Mouse (Mus musculus) MEL (cell line): ENCODE data around the gene Ddx27. TPM values are rescaled to one million over a fixed set of nuclear protein-coding genes. Genes with fewer than 3 reads are reported as not detected.

Experiments
- DNase-seq: peaks from one replicate; pipeline ENCODE4 v3.0.0; 2011; ENCODE audit warnings: low read depth, low spot score
- H3K27ac ChIP-seq: 2 replicates; pipeline ENCODE4 v1.5.1; 2012; ENCODE audit warnings: low read depth, mild to moderate bottlenecking, control low read depth, low read length, moderate library complexity; ENCODE audit not compliant: control insufficient read depth
- H3K27me3 ChIP-seq, 2 experiments: fragments of 150-350 bp in 1 of 2; sonication (generic) in 1 of 2; 2 replicates each; pipeline ENCODE4 v1.6.1; 2012; ENCODE audit warnings: low read length in 2 of 2, mild to moderate bottlenecking in 2 of 2, improper control_type of control experiment in 1 of 2, moderate library complexity in 1 of 2; ENCODE audit not compliant: insufficient read depth in 2 of 2, control insufficient read depth in 1 of 2
- H3K36me3 ChIP-seq, 2 experiments: 2 replicates each; pipeline ENCODE4 v1.6.1; 2012 to 2014; ENCODE audit warnings: low read length in 2 of 2, improper control_type of control experiment in 1 of 2, inconsistent platforms in 1 of 2, mild to moderate bottlenecking in 1 of 2; ENCODE audit not compliant: insufficient read depth in 2 of 2, control insufficient read depth in 1 of 2
- H3K4me1 ChIP-seq, 2 experiments: fragments of 150-350 bp in 1 of 2; sonication (generic) in 1 of 2; 2 replicates each; pipeline ENCODE4 v1.6.1; 2012; ENCODE audit warnings: low read length in 2 of 2, improper control_type of control experiment in 1 of 2, mild to moderate bottlenecking in 1 of 2; ENCODE audit not compliant: insufficient read depth in 2 of 2, control insufficient read depth in 1 of 2
- H3K4me3 ChIP-seq, 2 experiments: fragments of 150-350 bp in 1 of 2; sonication (generic) in 1 of 2; 2 replicates each; pipeline ENCODE4 v1.5.1; 2012; ENCODE audit warnings: low read depth in 2 of 2, low read length in 2 of 2, mild to moderate bottlenecking in 2 of 2, moderate library complexity in 2 of 2, control low read depth in 1 of 2, improper control_type of control experiment in 1 of 2; ENCODE audit not compliant: control insufficient read depth in 1 of 2, insufficient read depth in 1 of 2
- H3K79me2 ChIP-seq: 2 replicates; pipeline ENCODE4 v1.6.1; 2012; ENCODE audit warnings: mild to moderate bottlenecking, low read length, moderate library complexity; ENCODE audit not compliant: control insufficient read depth, poor library complexity, insufficient read depth
- H3K9ac ChIP-seq: 2 replicates; pipeline ENCODE4 v1.6.1; 2012; ENCODE audit warnings: low read depth, mild to moderate bottlenecking, control low read depth, low read length, moderate library complexity; ENCODE audit not compliant: control insufficient read depth, poor library complexity, severe bottlenecking
- H3K9me3 ChIP-seq: fragments of 150-350 bp; sonication (generic); replicated peaks from 2 replicates; pipeline ENCODE4 v1.6.1; 2012; ENCODE audit warnings: mild to moderate bottlenecking, low read length, improper control_type of control experiment, moderate library complexity; ENCODE audit not compliant: insufficient read depth
- CHD2 ChIP-seq: IDR thresholded peaks from 2 replicates; pipeline ENCODE4 v1.6.1; 2011; ENCODE audit warnings: low read length, improper control_type of control experiment
- E2F4 ChIP-seq: IDR thresholded peaks from 2 replicates; pipeline ENCODE4 v1.6.1; 2011; ENCODE audit warnings: low read depth, low read length, improper control_type of control experiment, borderline replicate concordance
- ELF1 ChIP-seq: IDR thresholded peaks from 2 replicates; pipeline ENCODE4 v1.6.1; 2014; ENCODE audit warnings: low read depth, mild to moderate bottlenecking, inconsistent platforms, low read length, improper control_type of control experiment, moderate library complexity
- EP300 ChIP-seq, 2 experiments: IDR thresholded peaks; 2 replicates each; pipeline ENCODE4 v1.6.1; 2011; ENCODE audit warnings: improper control_type of control experiment in 2 of 2, low read length in 2 of 2, low read depth in 1 of 2, mild to moderate bottlenecking in 1 of 2
- GATA1 ChIP-seq: IDR thresholded peaks from 2 replicates; pipeline ENCODE4 v1.6.1; 2011; ENCODE audit warnings: low read depth, low read length, improper control_type of control experiment
- HCFC1 ChIP-seq: IDR thresholded peaks from 2 replicates; pipeline ENCODE4 v1.6.1; 2012; ENCODE audit warnings: low read depth, mild to moderate bottlenecking, inconsistent platforms, low read length, improper control_type of control experiment, moderate library complexity
- JUND ChIP-seq: IDR thresholded peaks from 2 replicates; pipeline ENCODE4 v1.6.1; 2011; ENCODE audit warnings: low read depth, mild to moderate bottlenecking, improper control_type of control experiment, low read length
- KAT2A ChIP-seq: conservative IDR thresholded peaks from 2 replicates; pipeline ENCODE4 v1.6.1; 2012; ENCODE audit warnings: low read depth, low read length, improper control_type of control experiment, inconsistent platforms
- MEF2A ChIP-seq: IDR thresholded peaks from 2 replicates; pipeline ENCODE4 v1.6.1; 2014; ENCODE audit warnings: low read depth, mild to moderate bottlenecking, inconsistent platforms, low read length, improper control_type of control experiment; ENCODE audit not compliant: poor library complexity, insufficient replicate concordance, severe bottlenecking; ENCODE audit errors: extremely low read depth
- MYC ChIP-seq: IDR thresholded peaks from 2 replicates; pipeline ENCODE4 v1.6.1; 2011; ENCODE audit warnings: low read depth, mild to moderate bottlenecking, low read length, improper control_type of control experiment, moderate library complexity
- NELFE ChIP-seq: IDR thresholded peaks from 2 replicates; pipeline ENCODE4 v1.6.1; 2011; ENCODE audit warnings: low read depth, low read length, improper control_type of control experiment
- NRF1 ChIP-seq: IDR thresholded peaks from 2 replicates; pipeline ENCODE4 v1.6.1; 2014; ENCODE audit warnings: low read depth, mild to moderate bottlenecking, inconsistent platforms, low read length, improper control_type of control experiment, moderate library complexity; ENCODE audit not compliant: poor library complexity, insufficient read depth, severe bottlenecking
- POLR2A ChIP-seq, 2 experiments: IDR thresholded peaks; 2 replicates each; pipeline ENCODE4 v1.6.1; 2011 to 2012; ENCODE audit warnings: low read length in 2 of 2, mild to moderate bottlenecking in 2 of 2, control low read depth in 1 of 2, improper control_type of control experiment in 1 of 2, low read depth in 1 of 2, moderate library complexity in 1 of 2; ENCODE audit not compliant: control insufficient read depth in 1 of 2, insufficient read depth in 1 of 2, poor library complexity in 1 of 2
- POLR2AphosphoS2 ChIP-seq: IDR thresholded peaks from 2 replicates; pipeline ENCODE4 v1.6.1; 2011; ENCODE audit warnings: low read length, improper control_type of control experiment
- RCOR1 ChIP-seq: IDR thresholded peaks from 2 replicates; pipeline ENCODE4 v1.6.1; 2012; ENCODE audit warnings: low read depth, mild to moderate bottlenecking, inconsistent platforms, low read length, improper control_type of control experiment
- SMC3 ChIP-seq: IDR thresholded peaks from 2 replicates; pipeline ENCODE4 v1.6.1; 2011; ENCODE audit warnings: low read depth, low read length, improper control_type of control experiment
- TBP ChIP-seq: IDR thresholded peaks from 2 replicates; pipeline ENCODE4 v1.8.0; 2011; ENCODE audit warnings: low read depth, low read length, improper control_type of control experiment
- TCF12 ChIP-seq: IDR thresholded peaks from 2 replicates; pipeline ENCODE4 v1.6.1; 2014; ENCODE audit warnings: low read depth, mild to moderate bottlenecking, inconsistent platforms, low read length, improper control_type of control experiment, moderate library complexity
- UBTF ChIP-seq: IDR thresholded peaks from 2 replicates; pipeline ENCODE4 v1.6.1; 2012; ENCODE audit warnings: low read depth, mild to moderate bottlenecking, inconsistent platforms, low read length, improper control_type of control experiment, moderate library complexity, borderline replicate concordance; ENCODE audit not compliant: insufficient read depth
- ZKSCAN1 ChIP-seq: IDR thresholded peaks from 2 replicates; pipeline ENCODE4 v1.6.1; 2012; ENCODE audit warnings: low read depth, mild to moderate bottlenecking, inconsistent platforms, low read length, improper control_type of control experiment, moderate library complexity
- ZMIZ1 ChIP-seq: IDR thresholded peaks from 2 replicates; pipeline ENCODE4 v1.6.1; 2012; ENCODE audit warnings: low read depth, mild to moderate bottlenecking, inconsistent platforms, low read length, improper control_type of control experiment, moderate library complexity
- polyA plus RNA-seq, 2 experiments: library from polyadenylated mRNA; stranded (reverse) in 1 of 2; unstranded in 1 of 2; fragments of >175 nt in 1 of 2; fragments of >200 nt in 1 of 2; gene quantifications; 2 replicates each; pipeline versions ENCODE4 v1.2.1 to v1.2.4; 2012; ENCODE audit warnings: low replicate concordance in 2 of 2, low read depth in 1 of 2; ENCODE audit not compliant: insufficient read length in 2 of 2, insufficient read depth in 1 of 2, missing spikeins in 1 of 2
- total RNA-seq: library from RNA; depleted of rRNA; stranded (reverse); fragments of 300-350 nt; gene quantifications from 2 replicates; pipeline ENCODE4 v1.2.3, GENCODE M21; 2012

Ddx27 gene
- total and polyA plus RNA-seq, 3 experiments = 61.7 to 181 (median 143) TPM

DNA sequence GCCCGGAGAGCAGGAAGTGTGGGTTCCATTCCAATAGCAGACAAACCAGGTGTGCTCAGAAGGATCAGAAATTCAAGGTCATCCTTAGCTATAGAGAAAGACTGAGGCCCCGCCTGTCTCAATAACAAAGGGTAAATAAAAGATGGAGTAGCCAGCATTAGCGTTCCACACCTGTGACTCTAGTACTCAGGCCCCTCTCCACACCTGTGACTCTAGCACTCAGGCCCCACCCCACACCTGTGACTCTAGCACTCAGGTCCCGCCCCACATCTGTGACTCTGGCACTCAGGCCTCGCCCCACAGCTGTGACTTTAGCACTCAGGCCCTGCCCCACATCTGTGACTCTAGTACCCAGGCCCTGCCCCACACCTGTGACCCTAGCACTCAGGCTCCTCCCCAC lies 59.6 kb downstream of the Ddx27 start:
- TF ChIP-seq POLR2A (IDR thresholded peaks at IDR 0.05; ENCODE audit: control insufficient read depth in 1 of 2, insufficient read depth in 1 of 2, low read depth in 1 of 2, low read length in 2 of 2, poor library complexity in 1 of 2) (no peak), ELF1 (no peak), RCOR1 (no peak), MEF2A (no peak), EP300 (IDR thresholded peaks at IDR 0.05; ENCODE audit: low read depth in 1 of 2, low read length in 2 of 2) (no peak), SMC3 (no peak), POLR2AphosphoS2 (no peak), ZKSCAN1 (no peak), NRF1 (no peak), MYC (no peak), UBTF (no peak)
- DNase-seq = no peak
- H3K27me3 ChIP-seq = no peaks in the 10 kb centered on the region
- H3K36me3 ChIP-seq = 0 out of 4 replicates have a peak, but pooled peaks cover 0 to 3% of the 10 kb centered on the region in 2 experiments
- H3K4me3 ChIP-seq = no peak overlapping the region
- peaks cover 3 to 14% of the 10 kb centered on the region in 2 experiments; a peak in 2 of 4 replicates for H3K4me1 ChIP-seq
- H3K9me3 ChIP-seq = no peaks in the 10 kb centered on the region
- no peaks in the 10 kb centered on the region for H3K79me2 ChIP-seq
- H3K9ac ChIP-seq = no peak overlapping the region
- no peak overlapping the region for H3K27ac ChIP-seq

- TF ChIP-seq MEF2A = no peak
- TF ChIP-seq JUND = no peak
- no peak for TF ChIP-seq ZMIZ1
- no peak for TF ChIP-seq ZKSCAN1
- TF ChIP-seq CHD2 = no peak
- no peak for TF ChIP-seq RCOR1
- no peak for TF ChIP-seq E2F4
- no peak for TF ChIP-seq KAT2A
- TF ChIP-seq POLR2A (IDR thresholded peaks at IDR 0.05; ENCODE audit: control insufficient read depth in 1 of 2, insufficient read depth in 1 of 2, low read depth in 1 of 2, low read length in 2 of 2, poor library complexity in 1 of 2) = no peak
- no peak for TF ChIP-seq NELFE
- TF ChIP-seq TBP = no peak
- no peak for TF ChIP-seq HCFC1
- TF ChIP-seq GATA1 = no peak
- no peak for TF ChIP-seq TCF12
- TF ChIP-seq MYC = no peak
- no peak for TF ChIP-seq NRF1
- no peak overlapping the region for H3K4me3 ChIP-seq
- H3K9me3 ChIP-seq = no peaks in the 10 kb centered on the region
- H3K27me3 ChIP-seq = peaks cover 0 to 2% of the 10 kb centered on the region in 2 experiments; a peak in 1 of 4 replicates
- no peak overlapping the region for H3K9ac ChIP-seq
- H3K27ac ChIP-seq = no peak overlapping the region
- no peaks in the 10 kb centered on the region for H3K79me2 ChIP-seq
- DNase-seq = no peak
- H3K36me3 ChIP-seq = no peaks in the 10 kb centered on the region
- no peaks in the 10 kb centered on the region for H3K4me1 ChIP-seq
These were observed 61.4 kb downstream of the Ddx27 start for GRCm38 (mm10) chr2:167076352-167076751.
